Mouse (Mus musculus) liver, embryonic 14.5 days (tissue): ENCODE measurements around the gene Defb21. TPM values are rescaled to one million over a fixed set of nuclear protein-coding genes. Genes with fewer than 3 reads are reported as not detected.
A peak's percentile ranks its signal among the peaks of the same experiment; 100 is the strongest.

Experiments used
- ATAC-seq: fragments of 200-750 bp; cut with Nextera tagmentation; 2 replicates; pipeline ENCODE4 v1.8.0; 2017; ENCODE audit warnings: moderate number of reproducible peaks, mild to moderate bottlenecking, moderate library complexity; ENCODE audit not compliant: insufficient read depth
- DNase-seq, 3 experiments: peaks; one replicate each; pipeline ENCODE4 v3.0.0-alpha.2; 2012 to 2013; ENCODE audit warnings: low read depth in 3 of 3, low spot score in 3 of 3
- H3K27ac ChIP-seq: fragments of 300-500 bp; sonication (generic); 2 replicates; pipeline ENCODE4 v1.5.1; 2014; ENCODE audit warnings: moderate library complexity, mild to moderate bottlenecking, control low read depth, inconsistent platforms
- H3K27me3 ChIP-seq: fragments of 300-500 bp; sonication (generic); 2 replicates; pipeline ENCODE4 v1.6.1; 2014; ENCODE audit warnings: mild to moderate bottlenecking, low read length, moderate library complexity; ENCODE audit not compliant: control insufficient read depth, insufficient read depth
- H3K36me3 ChIP-seq: fragments of 300-500 bp; sonication (generic); replicated peaks from 2 replicates; pipeline ENCODE4 v1.6.1; 2014; ENCODE audit warnings: low read depth; ENCODE audit not compliant: control insufficient read depth, insufficient read depth
- H3K4me1 ChIP-seq, 2 experiments: fragments of 200-500 bp in 1 of 2; fragments of 300-500 bp in 1 of 2; sonication (generic) in 1 of 2; replicated peaks; 2 replicates each; pipeline ENCODE4 v1.6.1; 2012 to 2014; ENCODE audit warnings: antibody characterized with exemption in 1 of 2, inconsistent platforms in 1 of 2, low read length in 1 of 2; ENCODE audit not compliant: control insufficient read depth in 2 of 2, insufficient read depth in 2 of 2
- H3K4me2 ChIP-seq: fragments of 300-500 bp; sonication (generic); 2 replicates; pipeline ENCODE4 v1.6.1; 2014; ENCODE audit warnings: low read depth, mild to moderate bottlenecking, control low read depth, moderate library complexity
- H3K4me3 ChIP-seq, 2 experiments: fragments of 200-500 bp in 1 of 2; fragments of 300-500 bp in 1 of 2; sonication (generic) in 1 of 2; 2 replicates each; pipeline ENCODE4 v1.5.1; 2012 to 2014; ENCODE audit warnings: low read depth in 2 of 2, low read length in 2 of 2, mild to moderate bottlenecking in 2 of 2, control low read depth in 1 of 2, inconsistent platforms in 1 of 2, moderate library complexity in 1 of 2; ENCODE audit not compliant: insufficient read depth in 1 of 2
- H3K9ac ChIP-seq: fragments of 300-500 bp; sonication (generic); replicated peaks from 2 replicates; pipeline ENCODE4 v1.6.1; 2014; ENCODE audit warnings: mild to moderate bottlenecking, control low read depth, moderate library complexity
- H3K9me3 ChIP-seq: fragments of 300-500 bp; sonication (generic); 2 replicates; pipeline ENCODE4 v1.6.1; 2016; ENCODE audit warnings: low read length, mixed read lengths; ENCODE audit not compliant: control insufficient read depth
- CTCF ChIP-seq: IDR thresholded peaks from 2 replicates; pipeline ENCODE4 v1.5.1; 2016; ENCODE audit warnings: antibody characterized with exemption, low read depth, control low read depth
- EP300 ChIP-seq: IDR thresholded peaks from 2 replicates; pipeline ENCODE4 v1.6.1; 2016; ENCODE audit warnings: antibody characterized with exemption, low read depth
- WGBS: fragments of 180-500 bp; shearing (Covaris S2); extraction: QIAGEN DNeasy Blood & Tissue Kit; methylation state at CpG from one replicate; pipeline ENCODE4 v1.1.7; 2014; ENCODE audit not compliant: insufficient replicate concordance; 5-methylcytosine and 5-hydroxymethylcytosine counted together
- polyA plus RNA-seq, 2 experiments: library from polyadenylated mRNA; depleted of rRNA in 1 of 2; stranded (reverse) in 1 of 2; unstranded in 1 of 2; fragments of >200 nt; fragmentation: Nextera tagmentation in 1 of 2; extraction: Ambion mirVana in 1 of 2; gene quantifications; 2 replicates each; pipeline versions ENCODE4 v1.2.1 to v1.2.3; 2012 to 2014

Defb21 gene
- polyA plus RNA-seq, 2 experiments = not detected

DNA sequence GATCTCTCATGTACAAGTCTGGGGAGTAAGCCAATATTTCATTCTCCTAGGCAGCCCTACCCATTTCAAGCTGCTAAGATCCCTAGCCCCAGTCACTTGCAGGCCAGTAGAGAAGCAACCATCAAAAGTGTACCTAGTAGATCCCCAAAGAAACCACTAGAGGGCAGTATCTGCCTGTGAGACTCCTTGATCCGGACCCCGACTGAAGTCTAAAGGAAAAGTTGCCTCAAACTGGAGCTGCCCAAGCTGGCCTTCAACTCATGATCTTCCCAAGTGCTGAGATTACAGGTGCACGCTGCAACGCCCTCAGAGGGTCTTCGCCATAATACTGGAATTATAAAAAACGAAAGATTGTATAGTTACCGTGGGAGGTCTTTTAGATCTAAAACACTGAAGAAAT is 43.0 kb downstream of the Defb21 start:
- ATAC-seq (no peak), DNase-seq (peak; percentile 33 to 37 (median 35))
- H3K4me1 ChIP-seq = no peaks in the 10 kb centered on the region
- no peaks in the 10 kb centered on the region for H3K9me3 ChIP-seq
- WGBS = 9% methylated on average over 7 of the region's 7 CpGs
- peak; percentile 85 for TF ChIP-seq CTCF
- no peak for TF ChIP-seq EP300
- no peak overlapping the region for H3K4me2 ChIP-seq
- H3K27me3 ChIP-seq = no peaks in the 10 kb centered on the region
- H3K4me3 ChIP-seq = no peak overlapping the region
- no peak overlapping the region for H3K27ac ChIP-seq
- H3K9ac ChIP-seq = no peak overlapping the region
- no peaks in the 10 kb centered on the region for H3K36me3 ChIP-seq

DNA sequence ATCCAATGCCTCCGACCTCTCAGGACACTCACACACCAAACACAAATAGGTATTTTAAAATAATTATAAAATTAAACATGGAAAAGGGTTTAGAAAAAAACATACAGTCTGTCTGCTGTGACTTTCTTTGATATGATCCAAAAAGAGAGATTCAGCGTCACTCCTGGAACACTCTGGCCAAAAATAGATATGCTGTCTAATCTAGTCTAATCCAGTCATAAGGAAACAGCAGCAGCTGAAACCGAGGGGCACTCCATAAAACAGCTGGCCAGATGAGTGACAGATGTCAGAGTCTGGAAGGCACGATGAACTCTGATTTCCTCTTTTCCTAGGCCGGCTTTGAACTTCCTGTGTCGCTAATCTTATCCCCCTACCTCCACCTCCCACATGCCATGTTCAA is 43.9 kb downstream of the Defb21 start:
- Histone ChIP-seq H3K36me3 (no peaks in the 10 kb centered on the region), H3K4me1 (no peaks in the 10 kb centered on the region), H3K27me3 (no peaks in the 10 kb centered on the region), H3K4me3 (no peak overlapping the region), H3K4me2 (no peak overlapping the region), H3K27ac (no peak overlapping the region), H3K9ac (no peak overlapping the region), H3K9me3 (no peaks in the 10 kb centered on the region)
- ATAC-seq = no peak
- no peak for DNase-seq
- TF ChIP-seq EP300 (no peak), CTCF (no peak)
- 18% methylated on average over 6 of the region's 6 CpGs for WGBS

DNA sequence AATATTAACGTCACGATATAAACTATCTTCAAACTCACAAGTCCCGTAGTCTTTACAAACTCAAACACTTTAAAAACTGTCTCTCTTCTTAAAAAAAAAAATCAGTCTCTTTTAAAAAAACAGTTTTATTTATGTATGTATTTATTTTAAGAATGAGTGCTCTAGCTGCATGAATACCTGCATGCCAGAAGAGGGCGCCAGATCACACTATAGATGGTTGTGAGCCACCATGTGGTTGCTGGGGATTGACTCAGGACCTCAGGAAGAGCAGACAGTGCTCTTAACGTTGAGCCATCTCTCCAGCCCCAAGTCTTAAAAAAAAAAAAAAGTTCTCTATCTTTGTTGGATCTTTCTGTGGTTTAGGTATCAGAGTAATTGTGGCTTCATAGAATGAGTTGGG is 44.8 kb downstream of the Defb21 start:
- Histone ChIP-seq H3K27ac (no peak overlapping the region), H3K9me3 (no peaks in the 10 kb centered on the region), H3K4me1 (no peaks in the 10 kb centered on the region), H3K27me3 (no peaks in the 10 kb centered on the region), H3K4me2 (no peak overlapping the region), H3K9ac (no peak overlapping the region), H3K4me3 (no peak overlapping the region), H3K36me3 (no peaks in the 10 kb centered on the region)
- TF ChIP-seq CTCF (peak; percentile 61), EP300 (no peak)
- WGBS = 49% methylated on average over 5 of the region's 5 CpGs
- DNase-seq (no peak), ATAC-seq (no peak)

DNA sequence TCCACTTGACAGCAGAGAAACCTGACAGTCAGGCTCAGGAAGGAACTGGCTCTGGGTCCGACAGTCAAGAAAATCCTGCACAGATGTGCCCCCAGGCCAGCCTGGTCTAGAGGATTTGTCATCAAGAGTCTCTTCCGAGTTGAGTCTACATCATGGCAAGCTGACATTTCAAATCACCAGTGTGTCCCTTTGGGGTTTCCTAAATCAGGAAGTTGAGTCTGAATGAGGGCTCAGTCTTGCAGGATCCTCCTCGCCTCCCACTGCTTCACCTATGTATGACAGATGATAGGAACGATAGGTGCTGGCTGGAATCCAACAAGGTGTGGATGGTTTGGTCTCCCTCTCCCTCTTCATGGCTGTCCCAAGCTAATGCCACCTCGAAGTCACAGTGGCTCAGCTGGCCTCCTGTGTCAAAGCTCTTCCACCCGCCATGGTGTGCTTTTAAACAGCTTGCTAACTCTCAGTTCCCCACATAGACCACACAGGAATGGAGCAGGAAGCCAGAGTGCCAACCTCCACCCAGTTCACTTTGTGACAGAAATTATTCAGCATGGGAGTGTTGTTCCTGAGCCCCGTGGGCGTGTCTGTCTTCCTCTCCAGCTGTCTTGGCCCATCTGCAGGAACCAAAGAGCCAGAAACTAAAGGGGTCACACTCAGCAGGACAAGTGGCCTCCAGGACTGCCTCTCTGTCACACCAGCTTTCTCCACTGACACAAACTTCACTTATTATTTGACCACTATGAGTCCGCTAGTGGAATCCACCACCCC is 48.0 kb downstream of the Defb21 start:
- H3K4me3 ChIP-seq = no peak overlapping the region
- H3K4me1 ChIP-seq = no peaks in the 10 kb centered on the region
- H3K27ac ChIP-seq = no peak overlapping the region
- H3K36me3 ChIP-seq = no peaks in the 10 kb centered on the region
- DNase-seq (no peak), ATAC-seq (no peak)
- no peak overlapping the region for H3K4me2 ChIP-seq
- WGBS = 36% methylated on average over 9 of the region's 9 CpGs
- H3K9me3 ChIP-seq = no peaks in the 10 kb centered on the region
- peaks cover 4% of the 10 kb centered on the region for H3K27me3 ChIP-seq
- TF ChIP-seq EP300 = no peak
- TF ChIP-seq CTCF = no peak
- H3K9ac ChIP-seq = no peak overlapping the region

DNA sequence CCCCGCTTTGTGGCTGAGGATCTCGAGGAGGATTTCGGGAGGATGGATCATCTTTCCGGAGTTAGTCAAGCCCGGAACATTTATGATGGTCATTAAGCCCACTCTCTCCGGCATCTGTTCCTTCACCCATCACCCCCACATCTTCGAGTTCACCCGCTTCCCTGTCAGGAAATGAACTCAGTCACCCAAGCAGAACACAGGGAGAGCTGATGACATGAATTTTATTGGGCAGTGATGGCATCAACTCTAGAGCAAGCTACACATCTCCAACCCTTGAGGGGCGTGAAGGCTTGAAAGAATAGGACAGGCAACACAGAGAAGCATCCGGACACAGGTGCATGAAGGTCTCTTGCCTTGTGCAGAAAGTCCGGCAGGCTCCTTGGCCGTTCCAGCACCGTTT is 49.6 kb downstream of the Defb21 start:
- Histone ChIP-seq H3K9ac (no peak overlapping the region), H3K9me3 (no peaks in the 10 kb centered on the region), H3K27me3 (peaks cover 20% of the 10 kb centered on the region), H3K4me2 (no peak overlapping the region), H3K36me3 (no peaks in the 10 kb centered on the region), H3K4me1 (no peaks in the 10 kb centered on the region), H3K27ac (no peak overlapping the region), H3K4me3 (no peak overlapping the region)
- TF ChIP-seq EP300 = no peak
- DNase-seq (no peak), ATAC-seq (no peak)
- 48% methylated on average over 13 of the region's 13 CpGs for WGBS
